Mouse (Mus musculus) ES-Bruce4 (cell line): ENCODE results near the gene Mgat4b. TPM values are rescaled to one million over a fixed set of nuclear protein-coding genes. Genes with fewer than 3 reads are reported as not detected.
A peak's percentile ranks its signal among the peaks of the same experiment; 100 is the strongest.

ENCODE experiments used
- H3K27ac ChIP-seq: 2 replicates; pipeline ENCODE4 v1.5.1; 2012; ENCODE audit warnings: low read length, inconsistent platforms; ENCODE audit not compliant: insufficient read depth
- H3K27me3 ChIP-seq: 2 replicates; pipeline ENCODE4 v1.6.1; 2012; ENCODE audit warnings: mild to moderate bottlenecking, low read length, inconsistent platforms; ENCODE audit not compliant: control insufficient read depth, poor library complexity, insufficient read depth, severe bottlenecking
- H3K36me3 ChIP-seq: 2 replicates; pipeline ENCODE4 v1.6.1; 2012; ENCODE audit warnings: inconsistent platforms, mild to moderate bottlenecking, low read length, moderate library complexity; ENCODE audit not compliant: control insufficient read depth, poor library complexity, insufficient read depth, severe bottlenecking
- H3K4me1 ChIP-seq: one replicate; pipeline ENCODE4 v1.8.1; 2011; ENCODE audit warnings: low read length; ENCODE audit not compliant: control insufficient read depth, insufficient read depth
- H3K4me3 ChIP-seq: 2 replicates; pipeline ENCODE4 v1.5.1; 2011; ENCODE audit warnings: low read depth, mild to moderate bottlenecking, low read length
- H3K9ac ChIP-seq: 2 replicates; pipeline ENCODE4 v1.6.1; 2012; ENCODE audit warnings: low read depth, mild to moderate bottlenecking, inconsistent platforms; ENCODE audit not compliant: poor library complexity, severe bottlenecking
- H3K9me3 ChIP-seq: replicated peaks from 2 replicates; pipeline ENCODE4 v1.6.1; 2012; ENCODE audit warnings: mild to moderate bottlenecking, low read length, inconsistent platforms; ENCODE audit not compliant: control insufficient read depth, poor library complexity, insufficient read depth, severe bottlenecking
- CTCF ChIP-seq: IDR thresholded peaks from one replicate; pipeline ENCODE4 v1.8.1; 2011; ENCODE audit warnings: low read depth, low read length
- EP300 ChIP-seq: IDR thresholded peaks from 2 replicates; pipeline ENCODE4 v1.6.1; 2011; ENCODE audit warnings: low read depth, low read length; ENCODE audit not compliant: insufficient read depth
- POLR2A ChIP-seq: IDR thresholded peaks from one replicate; pipeline ENCODE4 v1.8.1; 2011; ENCODE audit warnings: low read length; ENCODE audit not compliant: insufficient read depth
- polyA plus RNA-seq: library from polyadenylated mRNA; stranded (reverse); fragments of >200 nt; gene quantifications from 2 replicates; pipeline ENCODE4 v1.2.4, GENCODE M21; 2011; ENCODE audit warnings: low read depth; ENCODE audit not compliant: missing spikeins, insufficient read depth, insufficient read length

Gene Mgat4b
- polyA plus RNA-seq, 1 experiment = 30.8 TPM

DNA sequence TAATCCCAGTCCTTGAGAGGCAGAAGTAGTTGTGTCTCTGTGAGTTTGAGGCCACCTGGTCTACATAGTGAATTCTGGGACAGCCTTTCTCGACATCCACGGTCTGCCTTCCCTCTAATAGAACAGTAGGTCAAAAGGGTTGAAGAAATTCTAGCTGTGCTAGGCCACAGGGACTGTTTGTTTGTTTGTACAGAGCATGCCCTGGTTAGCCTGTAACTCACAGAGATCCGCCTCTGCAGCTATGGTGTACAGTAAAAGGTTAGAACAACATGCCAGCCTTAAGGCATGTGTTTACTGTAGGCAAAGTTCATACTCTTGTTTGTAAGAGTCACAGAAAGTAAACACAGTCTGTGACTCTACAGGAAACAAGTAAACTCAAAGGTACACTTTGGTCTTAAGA lies 25.9 kb upstream of the Mgat4b start:
- no peak overlapping the region for H3K27ac ChIP-seq
- H3K9ac ChIP-seq = no peak overlapping the region
- H3K4me3 ChIP-seq = no peak overlapping the region
- no peaks in the 10 kb centered on the region for H3K4me1 ChIP-seq
- TF ChIP-seq POLR2A (no peak), EP300 (no peak), CTCF (no peak)
- no peaks in the 10 kb centered on the region for H3K27me3 ChIP-seq
- no peaks in the 10 kb centered on the region for H3K9me3 ChIP-seq
- H3K36me3 ChIP-seq = no peaks in the 10 kb centered on the region

DNA sequence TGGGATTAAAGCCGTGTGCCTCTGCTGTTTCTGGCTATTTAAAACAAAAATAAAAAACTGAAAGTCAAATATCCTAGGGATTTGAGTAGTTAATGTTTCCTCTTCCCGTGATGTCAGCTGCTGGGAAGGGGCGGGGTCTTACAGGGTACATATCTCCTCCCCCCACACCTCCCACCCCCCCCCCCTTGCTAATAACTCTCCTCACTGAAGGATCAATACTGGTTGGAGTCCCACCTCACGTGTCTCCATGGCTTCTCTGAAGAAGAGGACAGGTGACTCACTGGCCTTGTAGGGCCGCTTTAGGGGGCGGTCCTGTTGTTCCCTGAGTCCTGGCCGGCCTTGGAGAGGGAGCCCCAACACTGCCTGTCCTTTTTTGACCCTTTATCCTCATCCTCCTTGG lies 22.0 kb upstream of the Mgat4b start:
- H3K9me3 ChIP-seq = no peaks in the 10 kb centered on the region
- H3K36me3 ChIP-seq = no peaks in the 10 kb centered on the region
- no peak for TF ChIP-seq EP300
- TF ChIP-seq POLR2A = no peak
- no peak for TF ChIP-seq CTCF
- H3K9ac ChIP-seq = no peak overlapping the region
- H3K27me3 ChIP-seq = no peaks in the 10 kb centered on the region
- H3K27ac ChIP-seq = no peak overlapping the region
- no peaks in the 10 kb centered on the region for H3K4me1 ChIP-seq
- no peak overlapping the region for H3K4me3 ChIP-seq

DNA sequence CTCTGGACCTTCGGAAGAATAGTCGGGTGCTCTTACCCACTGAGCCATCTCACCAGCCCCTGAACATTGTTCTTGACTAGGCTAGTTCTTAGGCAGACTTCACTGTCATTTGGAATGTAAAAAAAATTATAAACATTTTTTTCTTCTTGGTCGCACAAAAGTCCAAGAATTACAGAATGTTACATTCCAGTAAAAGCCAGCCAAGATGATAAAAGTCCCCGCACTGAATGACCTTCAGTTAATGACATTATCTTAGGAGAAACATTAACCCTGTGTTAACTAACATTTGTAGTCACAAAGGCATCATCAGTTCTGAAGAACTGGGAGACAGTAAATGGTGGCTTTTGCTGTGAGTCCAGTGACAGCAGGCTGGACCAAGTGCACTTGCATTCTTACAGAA lies 20.3 kb upstream of the Mgat4b start:
- Histone ChIP-seq H3K4me1 (no peaks in the 10 kb centered on the region), H3K4me3 (no peak overlapping the region), H3K36me3 (no peaks in the 10 kb centered on the region), H3K9ac (no peak overlapping the region), H3K27me3 (no peaks in the 10 kb centered on the region), H3K9me3 (no peaks in the 10 kb centered on the region), H3K27ac (no peak overlapping the region)
- TF ChIP-seq POLR2A = no peak

DNA sequence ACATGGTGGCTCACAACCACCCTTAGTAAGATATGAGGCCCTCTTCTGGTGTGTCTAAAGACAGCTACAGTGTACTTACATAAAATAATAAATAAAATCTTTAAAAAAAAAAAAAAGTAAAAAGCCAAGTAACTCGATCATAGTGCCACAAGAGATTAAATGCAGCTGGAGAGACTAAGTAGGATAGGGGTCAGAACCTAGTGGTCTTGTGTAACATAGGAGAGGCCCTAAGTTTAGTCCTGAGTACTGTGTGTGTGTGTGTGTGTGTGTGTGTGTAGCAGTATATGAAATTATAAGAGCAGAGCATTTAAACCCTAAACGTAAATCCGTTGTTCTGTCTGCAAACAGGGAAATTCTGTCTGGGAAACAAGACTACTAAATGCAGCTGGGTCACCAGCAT lies 18.4 kb upstream of the Mgat4b start:
- no peak overlapping the region for H3K9ac ChIP-seq
- no peak overlapping the region for H3K4me3 ChIP-seq
- H3K27ac ChIP-seq = no peak overlapping the region
- TF ChIP-seq CTCF (no peak), EP300 (no peak), POLR2A (no peak)
- no peaks in the 10 kb centered on the region for H3K9me3 ChIP-seq
- no peaks in the 10 kb centered on the region for H3K4me1 ChIP-seq
- no peaks in the 10 kb centered on the region for H3K36me3 ChIP-seq
- no peaks in the 10 kb centered on the region for H3K27me3 ChIP-seq

DNA sequence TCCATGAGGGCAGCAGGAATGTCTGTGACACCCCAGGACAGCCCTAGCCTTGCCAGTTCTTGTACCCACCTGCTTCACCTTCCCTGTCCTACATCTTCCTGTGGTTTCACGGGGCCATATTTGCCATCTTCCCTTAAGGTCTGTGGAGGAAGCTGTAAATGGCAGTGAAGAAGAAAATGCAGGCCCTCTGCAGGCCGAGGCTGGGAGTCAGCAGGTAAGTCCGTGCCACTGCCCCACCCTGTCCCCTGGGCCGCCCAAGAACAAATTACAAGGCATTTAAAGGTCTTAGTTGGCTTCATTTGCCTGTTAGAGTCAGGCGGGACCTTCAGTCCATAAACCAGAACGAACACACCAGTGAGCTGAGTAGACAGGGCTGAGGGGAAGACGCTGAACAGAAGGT lies 16.6 kb upstream of the Mgat4b start:
- H3K36me3 ChIP-seq = peaks cover 4% of the 10 kb centered on the region
- no peak for TF ChIP-seq POLR2A
- no peak for TF ChIP-seq CTCF
- no peak for TF ChIP-seq EP300

DNA sequence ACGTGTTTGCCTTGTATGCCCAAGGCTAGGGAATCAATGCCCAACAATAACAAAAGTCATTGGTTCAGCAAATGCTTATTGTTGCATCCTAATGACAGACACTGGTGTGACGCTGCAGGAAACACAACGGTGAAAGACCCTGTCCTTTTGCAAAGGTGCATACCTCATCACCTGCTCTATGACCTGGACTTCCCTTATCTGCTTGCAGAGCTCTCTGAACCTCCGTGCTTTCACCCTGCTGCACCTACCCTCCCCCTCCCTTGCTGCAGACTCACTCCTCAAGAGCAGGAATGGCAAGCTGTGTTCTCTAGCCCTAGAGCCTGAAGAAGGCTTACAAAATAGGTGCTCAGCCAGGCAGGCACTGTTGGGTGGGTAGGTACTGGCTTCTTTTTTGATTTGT lies 15.9 kb upstream of the Mgat4b start:
- no peak overlapping the region for H3K27ac ChIP-seq
- H3K4me3 ChIP-seq = no peak overlapping the region
- no peaks in the 10 kb centered on the region for H3K27me3 ChIP-seq
- H3K9me3 ChIP-seq = no peaks in the 10 kb centered on the region
- H3K9ac ChIP-seq = no peak overlapping the region
- peaks cover 11% of the 10 kb centered on the region for H3K36me3 ChIP-seq
- TF ChIP-seq CTCF (no peak), POLR2A (no peak), EP300 (no peak)
- no peaks in the 10 kb centered on the region for H3K4me1 ChIP-seq

More for the DNA sequence above, 16.6 kb upstream of the Mgat4b start:
- no peaks in the 10 kb centered on the region for H3K4me1 ChIP-seq
- no peak overlapping the region for H3K27ac ChIP-seq
- H3K27me3 ChIP-seq = no peaks in the 10 kb centered on the region
- no peak overlapping the region for H3K9ac ChIP-seq
- H3K9me3 ChIP-seq = no peaks in the 10 kb centered on the region
- 0 out of 2 replicates have a peak overlapping the region, but pooled peaks have one; percentile 9 for H3K4me3 ChIP-seq
